Mouse (Mus musculus) kidney, adult 18-20 months (tissue): Measurements from ENCODE around the gene Aip.

Source experiments
- DNase-seq: peaks from one replicate; pipeline ENCODE4 v3.0.0; 2021

Gene Aip

DNA sequence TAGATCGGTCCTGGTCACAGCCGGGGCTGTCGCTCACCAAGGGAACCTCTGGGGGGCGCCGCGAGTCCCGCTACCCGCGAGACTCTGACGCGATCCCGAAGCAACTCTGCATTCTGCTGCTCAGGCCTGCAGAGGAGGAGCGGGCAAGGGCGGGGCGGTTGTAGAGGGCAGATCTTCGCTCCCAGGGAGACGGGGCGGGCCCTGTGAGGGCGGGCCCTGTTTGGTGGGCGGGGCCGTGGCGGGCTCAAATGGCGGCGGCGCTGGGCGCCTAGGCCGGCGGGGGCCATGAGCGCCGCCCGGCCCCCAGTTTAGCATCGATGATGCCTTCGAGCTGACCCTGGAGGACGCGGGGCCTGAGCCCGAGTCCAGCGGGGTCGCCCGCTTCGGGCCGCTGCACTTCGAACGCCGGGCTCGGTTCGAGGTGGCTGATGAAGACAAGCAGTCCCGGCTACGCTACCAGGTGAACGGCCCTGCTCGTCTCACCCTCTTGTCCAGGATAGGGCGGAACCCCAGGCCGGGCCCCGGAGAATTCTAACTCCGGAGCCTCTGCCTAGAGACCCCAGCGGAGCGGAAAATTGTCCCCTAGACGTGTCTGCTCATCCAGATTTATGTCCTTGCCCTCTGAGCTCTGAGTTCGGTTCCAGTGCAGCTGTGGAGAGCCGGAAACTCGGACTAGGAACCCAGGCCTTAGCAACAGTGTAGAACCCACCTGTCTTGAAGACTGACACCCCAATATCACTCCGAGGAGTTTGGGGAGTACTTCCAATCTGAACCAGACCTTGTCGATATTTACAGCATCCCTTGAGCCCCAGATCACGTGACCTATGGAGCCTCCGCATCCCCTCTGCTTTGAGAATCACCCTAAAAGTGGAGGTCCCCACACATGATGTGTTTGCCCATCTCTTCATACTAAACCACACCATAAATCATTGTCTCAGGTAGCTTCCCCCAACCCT, at the start of gene Aip:
TSS of gene Aip (minus strand) at position 118 of the 956 bp plus-strand sequence.
- peak; percentile 97 for DNase-seq

GRCm38 (mm10) chr19:4172925-4173324, 47.3 kb upstream of the Aip start:
- DNase-seq, result no peak

- no peak for DNase-seq
Observed at GRCm38 (mm10) chr19:4171393-4172290, 46.0 kb upstream of the Aip start.

DNA sequence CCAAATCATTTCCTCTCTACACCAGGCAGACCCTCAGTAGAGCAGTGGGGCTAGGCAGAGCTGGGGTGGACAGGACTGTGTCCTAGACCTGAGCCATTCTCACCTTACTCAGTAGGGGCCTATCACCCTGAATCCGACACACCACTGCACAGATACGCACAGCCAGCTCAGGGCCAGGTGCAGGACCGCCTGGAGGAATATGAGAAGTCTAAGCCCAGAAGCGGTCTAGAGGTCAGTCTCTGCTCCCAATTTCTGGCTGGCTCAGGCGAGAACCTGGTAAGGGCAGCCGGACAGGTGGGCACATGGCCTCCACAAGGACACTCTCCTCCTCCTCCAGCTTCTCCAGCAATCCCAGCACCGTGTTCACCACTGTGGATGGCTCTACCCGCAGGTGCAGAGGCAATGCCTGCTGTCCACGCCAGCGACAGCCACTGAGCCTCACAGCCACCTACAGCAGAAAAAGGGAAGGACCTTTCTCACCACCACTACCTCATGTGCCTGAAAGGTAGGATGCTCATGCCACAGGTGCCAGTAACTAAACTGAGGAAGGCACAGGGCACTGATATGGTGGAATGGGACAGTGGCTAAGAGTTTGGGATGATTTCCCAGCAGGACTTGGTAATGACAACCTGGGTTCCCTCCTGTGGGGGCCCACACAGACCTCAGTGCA, 45.2 kb upstream of the Aip start:
- DNase-seq, result no peak

DNA sequence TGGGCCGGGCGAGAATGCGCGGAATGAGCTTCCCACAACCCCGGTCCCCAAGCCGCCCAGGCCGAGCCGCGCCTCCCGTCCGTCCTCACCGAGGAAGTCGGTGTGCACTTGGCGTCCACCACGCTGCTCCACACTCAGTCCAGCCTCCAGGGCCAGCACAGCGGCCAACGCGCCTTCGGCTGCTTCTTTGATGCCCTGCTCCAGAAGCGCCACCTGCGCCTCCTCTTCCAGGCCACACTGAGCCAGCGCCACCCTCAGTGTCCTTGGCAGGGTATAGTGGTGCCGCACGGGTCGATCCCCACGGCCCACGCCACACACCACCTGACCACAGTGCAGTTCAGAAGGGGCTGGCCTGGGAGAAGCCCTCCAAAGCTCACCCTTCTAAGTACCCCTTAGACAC, 44.2 kb upstream of the Aip start:
- no peak for DNase-seq

DNA sequence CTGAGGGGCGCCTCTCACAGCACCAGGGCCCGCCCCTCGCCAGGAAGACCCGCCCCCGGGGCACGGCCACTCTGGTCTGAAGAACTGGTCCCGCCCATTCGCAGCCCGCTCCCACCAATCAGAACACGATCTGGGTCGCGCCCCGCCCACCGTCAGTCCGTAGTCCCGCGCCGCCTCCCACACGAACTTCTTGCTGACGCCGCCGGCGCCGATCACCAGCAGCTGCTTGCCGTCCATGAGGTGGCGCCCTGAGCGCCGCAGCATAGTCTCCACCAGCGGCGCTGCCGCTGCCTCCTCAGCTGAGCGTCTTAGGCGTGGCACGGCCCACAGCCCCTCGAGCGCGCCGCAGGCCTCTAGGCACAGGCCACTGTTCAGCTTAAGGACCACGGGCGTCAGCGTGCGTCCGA, 43.7 kb upstream of the Aip start:
- DNase-seq, result peak; percentile 100

DNA sequence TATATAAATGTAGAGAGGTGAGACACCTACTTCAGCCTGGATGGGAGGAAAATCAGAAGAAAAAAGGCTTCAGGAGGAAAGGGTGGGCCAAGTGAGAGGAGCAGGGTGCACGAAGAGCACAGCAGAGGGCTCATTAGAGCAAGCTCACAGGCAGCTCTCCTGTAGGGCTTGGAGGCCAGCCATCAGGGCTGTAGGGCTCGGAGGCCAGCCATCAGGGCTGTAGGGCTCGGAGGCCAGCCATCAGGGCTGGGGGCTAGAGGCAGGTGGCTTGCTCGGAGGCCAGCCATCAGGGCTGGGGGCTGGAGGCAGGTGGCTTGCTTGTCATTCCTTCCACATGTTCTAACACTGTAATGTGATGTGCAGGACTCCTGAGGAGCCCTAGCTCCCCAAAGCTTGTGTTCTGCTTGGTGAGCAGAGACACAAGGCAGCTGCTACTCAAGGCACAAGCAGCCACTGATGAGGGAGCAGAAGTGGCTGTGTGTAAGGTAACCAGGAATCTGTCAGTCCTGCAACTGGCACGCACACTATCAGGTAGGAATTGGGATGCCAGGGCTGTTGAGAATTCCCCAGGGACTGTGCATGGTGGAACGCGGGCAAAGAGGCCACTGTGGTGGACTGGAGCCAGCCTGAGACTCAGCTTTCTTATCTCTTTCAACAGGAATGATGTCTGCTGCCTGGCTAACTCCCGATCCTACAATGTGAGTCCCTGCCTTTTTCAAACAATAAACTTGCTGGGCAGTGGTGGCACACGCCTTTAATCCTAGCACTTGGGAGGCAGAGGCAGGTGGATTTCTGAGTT, 41.2 kb upstream of the Aip start:
- DNase-seq, result no peak

GRCm38 (mm10) chr19:4164721-4165120, 39.1 kb upstream of the Aip start:
- DNase-seq, result no peak

DNA sequence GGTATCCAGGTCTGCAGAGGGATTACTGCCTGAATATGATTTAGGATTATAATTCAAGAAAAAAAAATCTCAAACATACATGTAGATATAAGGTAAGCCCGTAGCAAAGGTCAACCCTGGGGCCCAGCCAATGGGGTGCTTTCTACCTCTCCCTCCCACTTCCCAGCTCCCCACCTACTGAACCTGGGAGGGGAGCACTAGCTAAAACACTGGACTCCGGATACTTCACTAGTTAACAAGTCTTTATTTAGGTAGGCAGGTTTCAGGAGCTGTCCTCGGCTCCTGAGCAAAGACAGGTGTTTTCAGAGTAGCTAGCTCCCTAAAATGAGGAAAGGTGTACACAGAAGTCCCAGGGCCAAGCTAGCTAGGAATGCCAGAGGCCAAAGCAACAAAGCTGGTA, 38.4 kb upstream of the Aip start:
- no peak for DNase-seq

DNA sequence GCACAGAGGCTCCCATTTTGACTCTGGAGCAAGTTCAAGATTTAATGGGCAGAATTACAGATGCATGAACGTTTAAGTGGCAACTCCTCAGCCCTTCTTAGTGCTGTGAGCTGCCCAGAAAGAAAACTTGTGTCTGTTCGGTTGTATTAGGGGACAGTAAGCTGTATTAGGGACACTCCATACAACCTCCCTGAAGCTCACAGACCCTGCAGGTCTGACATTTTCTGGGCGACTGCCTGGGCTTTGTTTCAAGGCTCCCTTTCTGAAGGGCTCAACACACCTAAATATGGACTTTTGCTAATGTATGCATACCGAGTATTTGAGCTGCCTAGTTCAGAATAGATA, 37.9 kb upstream of the Aip start:
- no peak for DNase-seq

- DNase-seq, result peak; percentile 96
Observed at GRCm38 (mm10) chr19:4162646-4163542, 37.2 kb upstream of the Aip start, which contains the start of gene Rps6kb2. Rps6kb2 (minus strand) TSS chr19:4163354.

- DNase-seq, result no peak
Observed at GRCm38 (mm10) chr19:4159049-4159448, 33.4 kb upstream of the Aip start.

- DNase-seq, result no peak
Observed at GRCm38 (mm10) chr19:4156771-4157170, 31.1 kb upstream of the Aip start.

GRCm38 (mm10) chr19:4156073-4156579, 30.5 kb upstream of the Aip start:
- no peak for DNase-seq

GRCm38 (mm10) chr19:4155223-4156072, 29.8 kb upstream of the Aip start:
- no peak for DNase-seq

- no peak for DNase-seq
Observed at GRCm38 (mm10) chr19:4154437-4155222, 29.0 kb upstream of the Aip start.

DNA sequence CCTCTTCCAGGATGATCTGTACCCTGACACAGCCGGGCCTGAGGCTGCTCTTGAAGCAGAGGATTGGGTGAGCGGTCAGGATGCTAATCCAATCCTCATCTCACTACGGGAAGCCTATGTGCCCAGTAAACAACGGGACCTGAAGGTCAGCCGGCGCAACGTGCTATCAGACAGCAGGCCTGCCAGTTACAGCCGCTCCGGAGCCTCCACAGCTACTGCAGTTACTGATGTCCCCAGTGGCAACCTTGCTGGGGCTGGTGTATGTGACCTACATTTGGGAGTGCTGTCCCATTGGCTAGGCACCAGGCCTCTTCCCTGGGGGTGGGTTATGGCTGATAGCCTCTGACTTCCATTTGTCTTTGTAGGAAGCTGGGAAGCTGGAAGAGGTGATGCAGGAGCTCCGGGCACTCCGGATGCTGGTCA, 27.6 kb upstream of the Aip start, which contains the start of gene Ptprcap:
TSS of gene Ptprcap (plus strand) at position 373 of the 423 bp plus-strand sequence.
- no peak for DNase-seq

- no peak for DNase-seq
Observed at GRCm38 (mm10) chr19:4152445-4153231, 27.0 kb upstream of the Aip start.
